In the genomic region with DNA sequence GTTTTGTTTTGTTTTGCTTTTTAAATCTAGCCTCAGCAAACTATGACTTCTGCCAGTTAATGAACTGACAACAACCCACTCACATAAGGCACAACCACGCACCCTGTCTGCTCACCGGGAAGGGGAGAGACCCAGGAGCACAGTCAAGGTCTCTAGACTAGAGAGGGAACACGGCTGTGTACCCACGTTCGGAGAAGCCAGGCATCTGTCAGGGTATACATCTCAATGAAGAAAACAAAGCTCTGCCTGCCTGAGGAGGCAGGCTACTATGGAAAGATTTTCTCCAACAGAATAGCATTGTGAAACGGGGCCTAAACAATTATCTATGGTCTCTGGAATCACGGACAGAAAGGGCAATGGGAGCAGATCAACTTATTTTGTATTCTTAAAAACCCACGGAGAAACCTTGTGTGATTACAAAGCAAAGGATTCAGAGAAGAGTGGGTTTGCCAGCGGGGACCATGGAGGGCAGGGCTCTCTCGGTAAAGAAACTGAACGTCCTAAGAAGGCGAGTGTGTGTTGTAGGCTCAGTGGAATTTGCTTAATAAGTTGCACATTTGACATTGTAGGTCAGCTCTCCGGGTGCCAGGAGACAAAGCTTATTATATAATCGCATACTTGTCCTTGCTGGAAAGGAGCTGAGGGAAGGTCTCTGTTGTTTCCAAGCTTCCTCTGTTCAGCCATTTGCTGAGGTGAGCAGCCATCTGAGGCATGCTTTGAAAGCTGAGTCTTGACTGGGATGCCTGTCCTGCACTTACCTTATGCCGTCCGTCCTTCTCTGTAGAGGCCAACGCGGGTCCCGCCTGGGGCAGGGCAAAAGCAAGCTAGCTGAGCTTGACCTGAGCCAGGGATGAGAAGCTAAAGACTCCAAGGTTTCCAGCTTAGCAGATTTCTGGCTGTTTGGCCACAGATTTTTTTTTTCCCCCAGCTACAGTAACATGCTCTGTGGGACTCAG, we compare ENCODE assay signal across 12 mouse cellular contexts. TPM values are rescaled to one million over a fixed set of nuclear protein-coding genes. Genes with fewer than 3 reads are reported as not detected.
A peak's percentile ranks its signal among the peaks of the same experiment; 100 is the strongest.
DNase-seq lines count a peak whose midpoint lies in the region; ATAC-seq lines count a peak whose summit lies in the region.
"Had no signal": no experiment of that assay in that cellular context is flagged by ENCODE, and none has a peak within 500 bp of the region (broad histone marks: within the 10 kb centered on the region; RNA-seq: fewer than 3 reads in every experiment).

No protein-coding gene starts in this region.

- 34% methylated on average over 19 of the region's 19 CpGs for WGBS in hindbrain, embryonic 15.5 days
- 77% methylated on average over 19 of the region's 19 CpGs for WGBS in intestine, embryonic 16.5 days
- WGBS in forebrain, embryonic 11.5 days, result 72% methylated on average over 19 of the region's 19 CpGs

- peak; percentile 26 to 32 for DNase-seq in cerebellum, postnatal 10 days
- DNase-seq in cerebellum, adult 9-11 months, result no peak
- DNase-seq in kidney, adult 9 months, result peak; percentile 18
- no peak for DNase-seq in kidney, postnatal 25 days
- DNase-seq in embryo, embryonic 11 days, result peak; percentile 26
- DNase-seq in forebrain, embryonic 11.5 days (ENCODE audit: low spot score), result no peak
- DNase-seq: spleen, adult 18-20 months had no signal

- no peaks in the 10 kb centered on the region for H3K36me3 ChIP-seq in hindbrain, embryonic 15.5 days
- H3K36me3 ChIP-seq in intestine, embryonic 16.5 days (ENCODE audit: control insufficient read depth, insufficient read depth, low read length), result peaks cover 4% of the 10 kb centered on the region
- H3K36me3 ChIP-seq in forebrain, embryonic 11.5 days (ENCODE audit: control insufficient read depth, insufficient read depth, low read length), result no peaks in the 10 kb centered on the region; the same call in 1 of the 2 replicates

- no peak overlapping the region for H3K4me3 ChIP-seq in hindbrain, embryonic 15.5 days
- no peak overlapping the region for H3K4me3 ChIP-seq in intestine, embryonic 16.5 days (ENCODE audit: low read length)
- no peak overlapping the region for H3K4me3 ChIP-seq in forebrain, embryonic 11.5 days (ENCODE audit: low read depth, low read length)
- H3K4me3 ChIP-seq: limb, embryonic 13.5 days; neural tube, embryonic 15.5 days had no signal

- no peaks in the 10 kb centered on the region for H3K9me3 ChIP-seq in hindbrain, embryonic 15.5 days
- H3K9me3 ChIP-seq in intestine, embryonic 16.5 days (ENCODE audit: control insufficient read depth, low read length), result no peaks in the 10 kb centered on the region
- no peaks in the 10 kb centered on the region for H3K9me3 ChIP-seq in forebrain, embryonic 11.5 days (ENCODE audit: control insufficient read depth, low read length)
- H3K9me3 ChIP-seq: limb, embryonic 13.5 days; neural tube, embryonic 15.5 days had no signal

- H3K27ac ChIP-seq in hindbrain, embryonic 15.5 days (replicated peaks), result no peak overlapping the region
- no peak overlapping the region for H3K27ac ChIP-seq in intestine, embryonic 16.5 days (ENCODE audit: low read length)
- H3K27ac ChIP-seq in forebrain, embryonic 11.5 days (ENCODE audit: low read depth, low read length), result no peak overlapping the region
- H3K27ac ChIP-seq: kidney, postnatal 0 days; limb, embryonic 13.5 days; neural tube, embryonic 15.5 days had no signal

- no peaks in the 10 kb centered on the region for H3K27me3 ChIP-seq in hindbrain, embryonic 15.5 days
- no peaks in the 10 kb centered on the region for H3K27me3 ChIP-seq in intestine, embryonic 16.5 days (replicated peaks; ENCODE audit: control insufficient read depth, insufficient read depth, low read length)
- H3K27me3 ChIP-seq in forebrain, embryonic 11.5 days (ENCODE audit: control insufficient read depth, insufficient read depth, low read length), result no peaks in the 10 kb centered on the region
- H3K27me3 ChIP-seq: limb, embryonic 13.5 days; neural tube, embryonic 15.5 days had no signal

- peak; percentile 45; the same call in 1 of the 2 replicates for ATAC-seq in hindbrain, embryonic 15.5 days (ENCODE audit: low FRiP score, low read depth)
- ATAC-seq in intestine, embryonic 16.5 days, result no peak
- ATAC-seq in forebrain, embryonic 11.5 days (replicated peaks; ENCODE audit: low FRiP score), result no peak

- H3K4me2 ChIP-seq in hindbrain, embryonic 15.5 days, result peak overlapping the region; percentile 0; the same call in 1 of the 2 replicates
- no peak overlapping the region for H3K4me2 ChIP-seq in intestine, embryonic 16.5 days (ENCODE audit: low read depth, low read length)
- no peak overlapping the region for H3K4me2 ChIP-seq in forebrain, embryonic 11.5 days (ENCODE audit: low read depth, low read length, severe bottlenecking)
- H3K4me2 ChIP-seq: limb, embryonic 13.5 days; neural tube, embryonic 15.5 days had no signal

- H3K4me1 ChIP-seq in hindbrain, embryonic 15.5 days (replicated peaks), result peaks cover 10% of the 10 kb centered on the region; the same call in 1 of the 2 replicates
- H3K4me1 ChIP-seq in intestine, embryonic 16.5 days (ENCODE audit: control insufficient read depth, insufficient read depth, low read length), result no peaks in the 10 kb centered on the region
- H3K4me1 ChIP-seq in forebrain, embryonic 11.5 days (replicated peaks; ENCODE audit: control insufficient read depth, insufficient read depth, low read length), result no peaks in the 10 kb centered on the region
- H3K4me1 ChIP-seq: neural tube, embryonic 15.5 days had no signal

- no peak overlapping the region for H3K9ac ChIP-seq in hindbrain, embryonic 15.5 days
- H3K9ac ChIP-seq in intestine, embryonic 16.5 days (ENCODE audit: low read depth, low read length), result no peak overlapping the region
- H3K9ac ChIP-seq in forebrain, embryonic 11.5 days (ENCODE audit: low read length), result no peak overlapping the region; the same call in 1 of the 2 replicates
- H3K9ac ChIP-seq: limb, embryonic 13.5 days; neural tube, embryonic 15.5 days had no signal

RNA-seq across cellular contexts. Expression of a gene that starts 51.1 kb away (rescaled TPM):
- polyA plus RNA-seq in hindbrain, embryonic 15.5 days (2015; fragmentation: Nextera tagmentation; extraction: Ambion mirVana), result 2.8 and 3.0 TPM in 2 replicates
- 12.6 and 15.6 TPM in 2 replicates for polyA plus RNA-seq in intestine, embryonic 16.5 days (2015; fragmentation: Nextera tagmentation; extraction: Ambion mirVana)
- 8.0 and 8.8 TPM in 2 replicates for polyA plus RNA-seq in forebrain, embryonic 11.5 days (2014; fragmentation: Nextera tagmentation; extraction: Ambion mirVana)

RNA-seq across cellular contexts. Expression of a gene that starts 54.0 kb away (rescaled TPM):
- 0.13 and 0.16 TPM in 2 replicates for polyA plus RNA-seq in hindbrain, embryonic 15.5 days (2015; fragmentation: Nextera tagmentation; extraction: Ambion mirVana)
- 0.16 and 0.51 TPM in 2 replicates for polyA plus RNA-seq in intestine, embryonic 16.5 days (2015; fragmentation: Nextera tagmentation; extraction: Ambion mirVana)
- 0.27 and 0.31 TPM in 2 replicates for polyA plus RNA-seq in forebrain, embryonic 11.5 days (2014; fragmentation: Nextera tagmentation; extraction: Ambion mirVana)

Comparison
In these comparisons a context has a peak if more than half of its experiments do, and no peak if none do; other contexts are left out.
1. DNase-seq: peak in cerebellum, postnatal 10 days (2 of 2), kidney, adult 9 months (single experiment) and embryo, embryonic 11 days (single experiment); none in cerebellum, adult 9-11 months (single experiment), kidney, postnatal 25 days (0 of 2) and forebrain, embryonic 11.5 days (single experiment).